Mouse (Mus musculus): ENCODE measurements around the gene Cpa1. TPM values are rescaled to one million over a fixed set of nuclear protein-coding genes. Genes with fewer than 3 reads are reported as not detected.

Cpa1 gene
- under 1 TPM in 1 of 2 experiments, not detected in 1; 0.24 TPM for polyA plus RNA-seq (2012; fragmentation: generic; extraction: Trizol)

DNA sequence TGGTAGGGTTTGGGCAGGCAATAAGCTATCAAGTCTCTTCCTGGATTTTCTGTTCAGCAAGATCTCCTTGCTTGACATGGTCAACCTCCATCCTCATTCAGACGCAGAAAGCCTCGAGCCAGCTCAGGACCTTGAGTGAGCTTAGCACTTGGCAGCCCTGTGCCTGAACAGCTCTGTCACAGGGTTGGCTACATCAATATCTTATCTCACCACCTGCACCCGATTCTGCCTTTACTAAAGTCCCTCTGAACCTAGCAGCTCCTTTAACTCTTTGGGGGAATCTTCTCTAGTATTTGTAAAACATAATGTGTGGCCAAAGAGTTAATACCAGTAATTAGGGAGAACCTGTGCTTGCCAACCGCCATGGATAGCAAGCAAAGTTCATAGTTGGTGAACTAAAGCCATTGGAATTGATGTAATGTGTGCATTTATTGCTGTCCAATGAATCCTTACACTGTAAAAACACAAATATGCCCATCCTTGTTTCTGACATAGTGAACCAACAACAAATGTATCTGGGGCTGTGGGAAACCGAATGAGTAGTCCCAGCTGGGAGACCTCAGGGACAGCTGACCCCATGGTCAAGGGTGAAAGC is at the start of gene Cpa1:
Gene Cpa1 (plus strand): TSS at position 545 of the 595 bp plus-strand sequence.

GRCm38 (mm10) chr6:30610710-30611109 is 28.3 kb upstream of the Cpa1 start, which contains the start of gene Cpa5:
Gene Cpa5 (plus strand): TSS chr6:30611010.

GRCm38 (mm10) chr6:30693350-30693991 is 54.5 kb downstream of the Cpa1 start, which contains the start of gene Cep41:
Gene Cep41 (minus strand): TSS chr6:30693749.

Other genes starting within 250 kb of the Cpa1 start
- gene Zc3hc1, start 248.2 kb upstream of the Cpa1 start, polyA plus RNA-seq (2012; fragmentation: generic; extraction: Trizol), result 10 to 100 TPM; 35.9 to 36.8 TPM
- gene Klhdc10, start 237.3 kb upstream of the Cpa1 start, polyA plus RNA-seq (2012; fragmentation: generic; extraction: Trizol), result 10 to 100 TPM in 1 of 2 experiments, 1 to 10 TPM in 1; 6.2 to 12.4 TPM
- 10 to 100 TPM in 1 of 2 experiments, 1 to 10 TPM in 1; 2.6 to 11.3 TPM for gene Tmem209, start 129.4 kb upstream of the Cpa1 start, polyA plus RNA-seq (2012; fragmentation: generic; extraction: Trizol)
- gene Ssmem1, start 129.4 kb upstream of the Cpa1 start, polyA plus RNA-seq (2012; fragmentation: generic; extraction: Trizol), result under 1 TPM in 1 of 2 experiments, not detected in 1; 0.05 TPM
- gene Cpa2, start 97.6 kb upstream of the Cpa1 start, polyA plus RNA-seq (2012; fragmentation: generic; extraction: Trizol), result under 1 TPM in 1 of 2 experiments, not detected in 1; 0.05 TPM
- gene Cpa4, start 70.8 kb upstream of the Cpa1 start, polyA plus RNA-seq (2012; fragmentation: generic; extraction: Trizol), result not detected
- not detected for gene Cpa5, start 28.2 kb upstream of the Cpa1 start, polyA plus RNA-seq (2012; fragmentation: generic; extraction: Trizol)
- gene Cep41, start 54.5 kb downstream of the Cpa1 start, polyA plus RNA-seq (2012; fragmentation: generic; extraction: Trizol), result 1 to 10 TPM; 1.2 to 5.7 TPM
- under 1 TPM in 1 of 2 experiments, not detected in 1; 0.07 TPM for gene Mest, start 84.3 kb downstream of the Cpa1 start, polyA plus RNA-seq (2012; fragmentation: generic; extraction: Trizol)

All from C3H10T1/2 (cell line).